Mouse (Mus musculus): Measurements from ENCODE around the gene Rasgef1b. TPM values are rescaled to one million over a fixed set of nuclear protein-coding genes. Genes with fewer than 3 reads are reported as not detected.

Gene Rasgef1b
- polyA plus RNA-seq, 1 experiment from 2014 or later, result 9.0 TPM

DNA sequence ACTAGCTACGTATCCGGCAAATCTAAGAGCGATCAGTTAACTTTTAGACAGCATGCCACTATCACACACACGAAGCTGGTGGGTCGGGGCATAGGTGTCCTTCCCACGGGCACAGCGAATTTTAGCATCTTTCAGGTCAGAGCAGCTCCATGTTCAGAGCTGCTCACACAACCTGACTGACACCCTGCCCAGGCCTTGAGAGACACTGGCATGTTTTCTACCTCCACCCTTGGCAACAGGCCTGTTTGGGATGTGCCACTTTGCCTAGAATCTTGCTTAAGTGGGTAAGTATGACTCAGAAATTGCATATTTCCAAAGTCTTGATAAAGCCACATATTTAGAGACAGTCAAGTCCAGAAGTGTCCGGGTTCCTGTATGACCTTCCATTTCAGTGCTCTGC lies 296.4 kb downstream of the Rasgef1b start:
- Histone ChIP-seq H3K27ac (replicated peaks) (no peak overlapping the region), H3K27me3 (ENCODE audit: low read depth, poor library complexity, severe bottlenecking) (0 out of 2 replicates have a peak, but pooled peaks cover 7% of the 10 kb centered on the region), H3K4me3 (no peak overlapping the region), H3K36me3 (no peaks in the 10 kb centered on the region), H3K9me3 (replicated peaks) (no peaks in the 10 kb centered on the region), H3K4me1 (no peaks in the 10 kb centered on the region)
- DNase-seq (ENCODE audit: low spot score), result no peak
- WGBS, result 95% methylated on average over 8 of the region's 8 CpGs

- Histone ChIP-seq H3K27ac (replicated peaks) (no peak overlapping the region), H3K9me3 (replicated peaks) (no peaks in the 10 kb centered on the region), H3K4me3 (no peak overlapping the region), H3K27me3 (ENCODE audit: low read depth, poor library complexity, severe bottlenecking) (0 out of 2 replicates have a peak, but pooled peaks cover 6% of the 10 kb centered on the region), H3K4me1 (no peaks in the 10 kb centered on the region), H3K36me3 (no peaks in the 10 kb centered on the region)
- WGBS, result 93% methylated on average over 8 of the region's 8 CpGs
- DNase-seq (ENCODE audit: low spot score), result no peak
Measured at GRCm38 (mm10) chr5:99429273-99429672, 299.6 kb downstream of the Rasgef1b start.

DNA sequence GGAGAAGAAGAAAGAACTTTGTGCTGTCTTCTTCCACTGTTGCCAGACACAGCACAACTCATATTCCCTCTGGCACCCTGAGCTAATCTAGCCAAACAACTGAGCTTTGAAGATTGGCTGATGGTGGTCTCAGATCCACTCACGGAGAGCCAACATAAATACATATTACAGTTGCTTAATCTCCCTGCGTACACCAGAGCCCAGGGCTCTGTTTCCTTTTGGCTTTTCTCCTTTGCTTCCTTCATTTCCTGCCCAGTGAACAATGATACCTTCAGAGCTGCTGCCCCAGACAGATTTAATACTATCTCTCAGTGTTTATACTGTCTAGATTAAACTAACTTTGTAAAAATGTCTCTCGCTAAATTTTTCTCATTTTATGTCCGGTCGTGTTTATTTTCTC lies 300.2 kb downstream of the Rasgef1b start:
- no peak overlapping the region for H3K27ac ChIP-seq (replicated peaks)
- WGBS, result 85% methylated on average over 5 of the region's 5 CpGs
- no peak for DNase-seq (ENCODE audit: low spot score)

DNA sequence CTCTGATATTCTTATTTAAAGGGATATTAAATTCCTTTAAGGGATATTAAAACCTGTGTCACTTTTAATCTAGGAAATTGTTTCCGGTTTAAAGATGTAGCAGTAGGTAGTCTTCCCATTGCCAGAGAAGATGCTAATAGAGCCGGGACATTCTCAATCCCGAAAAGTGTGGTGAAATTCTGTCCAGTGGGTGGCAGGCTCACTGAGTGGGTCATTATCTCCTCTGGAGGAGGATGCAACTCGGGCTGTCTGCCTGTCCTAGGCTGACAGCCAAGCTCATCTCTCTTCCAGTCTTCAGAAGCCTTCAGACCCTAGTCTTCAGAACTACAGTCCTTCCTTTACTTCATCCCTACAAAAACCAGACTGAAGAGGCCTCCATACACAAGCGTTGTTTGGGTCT lies 305.6 kb downstream of the Rasgef1b start:
- peaks cover 15% of the 10 kb centered on the region for H3K27me3 ChIP-seq (ENCODE audit: low read depth, poor library complexity, severe bottlenecking)
- no peaks in the 10 kb centered on the region for H3K9me3 ChIP-seq (replicated peaks)
- H3K27ac ChIP-seq (replicated peaks), result no peak overlapping the region
- no peak for DNase-seq (ENCODE audit: low spot score)
- H3K4me1 ChIP-seq, result no peaks in the 10 kb centered on the region
- no peaks in the 10 kb centered on the region for H3K36me3 ChIP-seq
- no peak overlapping the region for H3K4me3 ChIP-seq
- 79% methylated on average over 5 of the region's 5 CpGs for WGBS

More for the DNA sequence above, 300.2 kb downstream of the Rasgef1b start:
- Histone ChIP-seq H3K4me3 (no peak overlapping the region), H3K9me3 (replicated peaks) (no peaks in the 10 kb centered on the region), H3K27me3 (ENCODE audit: low read depth, poor library complexity, severe bottlenecking) (no peaks in the 10 kb centered on the region), H3K36me3 (no peaks in the 10 kb centered on the region), H3K4me1 (no peaks in the 10 kb centered on the region)

DNA sequence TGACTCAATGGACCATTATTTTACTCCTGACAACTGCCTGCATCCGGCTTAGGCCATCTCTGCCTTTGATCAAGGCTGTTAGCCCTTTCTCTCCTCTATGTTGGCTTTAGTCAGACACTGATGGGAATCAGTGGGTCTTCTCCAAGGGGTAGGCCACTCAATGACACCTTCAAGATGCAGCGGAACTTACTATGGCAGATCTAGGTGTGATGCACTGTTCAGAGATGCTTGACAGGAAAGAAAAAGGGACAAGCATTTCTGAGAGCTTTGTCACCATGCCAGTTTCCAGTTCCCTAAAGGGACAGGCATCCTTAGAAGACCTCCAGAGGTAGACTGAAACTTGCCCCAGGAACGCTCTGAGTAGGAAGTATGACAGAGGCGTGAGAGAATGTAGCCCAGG lies 306.0 kb downstream of the Rasgef1b start:
- no peak overlapping the region for H3K27ac ChIP-seq (replicated peaks)
- no peaks in the 10 kb centered on the region for H3K36me3 ChIP-seq
- no peaks in the 10 kb centered on the region for H3K9me3 ChIP-seq (replicated peaks)
- H3K4me3 ChIP-seq, result no peak overlapping the region
- WGBS, result 94% methylated on average over 4 of the region's 4 CpGs
- DNase-seq (ENCODE audit: low spot score), result no peak
- no peaks in the 10 kb centered on the region for H3K4me1 ChIP-seq
- peaks cover 19% of the 10 kb centered on the region for H3K27me3 ChIP-seq (ENCODE audit: low read depth, poor library complexity, severe bottlenecking)

GRCm38 (mm10) chr5:99422092-99422491 lies 306.8 kb downstream of the Rasgef1b start:
- no peaks in the 10 kb centered on the region for H3K4me1 ChIP-seq
- H3K36me3 ChIP-seq, result no peaks in the 10 kb centered on the region
- no peaks in the 10 kb centered on the region for H3K9me3 ChIP-seq (replicated peaks)
- no peak overlapping the region for H3K27ac ChIP-seq (replicated peaks)
- H3K27me3 ChIP-seq (ENCODE audit: low read depth, poor library complexity, severe bottlenecking), result peaks cover 25% of the 10 kb centered on the region
- no peak overlapping the region for H3K4me3 ChIP-seq
- WGBS, result 94% methylated on average over 6 of the region's 6 CpGs
- no peak for DNase-seq (ENCODE audit: low spot score)

GRCm38 (mm10) chr5:99419872-99420271 lies 309.0 kb downstream of the Rasgef1b start:
- Histone ChIP-seq H3K27ac (replicated peaks) (no peak overlapping the region), H3K4me3 (no peak overlapping the region), H3K27me3 (ENCODE audit: low read depth, poor library complexity, severe bottlenecking) (peaks cover 47% of the 10 kb centered on the region), H3K9me3 (replicated peaks) (no peaks in the 10 kb centered on the region), H3K4me1 (no peaks in the 10 kb centered on the region), H3K36me3 (no peaks in the 10 kb centered on the region)
- no peak for DNase-seq (ENCODE audit: low spot score)
- WGBS, result 80% methylated on average over 2 of the region's 2 CpGs

DNA sequence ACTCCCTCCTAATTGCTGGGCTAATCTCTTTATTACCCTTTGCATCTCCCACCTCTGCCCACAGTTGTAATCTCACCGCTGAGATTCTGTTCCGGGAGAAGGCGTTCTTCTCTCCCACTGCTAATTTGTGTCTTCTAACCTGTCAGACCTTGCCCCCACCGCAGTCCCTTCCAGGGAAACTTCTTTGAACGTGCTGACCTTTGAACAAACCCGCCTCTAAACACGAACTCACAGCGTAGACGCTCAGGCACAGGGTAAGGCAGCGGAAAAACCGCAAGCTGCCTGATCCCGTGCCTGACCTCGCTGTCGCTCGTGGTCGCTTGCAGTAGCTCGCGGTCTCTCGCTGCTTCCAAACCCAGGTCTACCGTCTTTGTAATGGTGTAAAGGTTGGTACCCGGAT lies 312.0 kb downstream of the Rasgef1b start:
- peaks cover 63% of the 10 kb centered on the region for H3K27me3 ChIP-seq (ENCODE audit: low read depth, poor library complexity, severe bottlenecking)
- no peak for DNase-seq (ENCODE audit: low spot score)
- no peak overlapping the region for H3K27ac ChIP-seq (replicated peaks)
- 90% methylated on average over 21 of the region's 21 CpGs for WGBS
- H3K36me3 ChIP-seq, result no peaks in the 10 kb centered on the region
- H3K4me3 ChIP-seq, result no peak overlapping the region
- no peaks in the 10 kb centered on the region for H3K9me3 ChIP-seq (replicated peaks)
- no peaks in the 10 kb centered on the region for H3K4me1 ChIP-seq

DNA sequence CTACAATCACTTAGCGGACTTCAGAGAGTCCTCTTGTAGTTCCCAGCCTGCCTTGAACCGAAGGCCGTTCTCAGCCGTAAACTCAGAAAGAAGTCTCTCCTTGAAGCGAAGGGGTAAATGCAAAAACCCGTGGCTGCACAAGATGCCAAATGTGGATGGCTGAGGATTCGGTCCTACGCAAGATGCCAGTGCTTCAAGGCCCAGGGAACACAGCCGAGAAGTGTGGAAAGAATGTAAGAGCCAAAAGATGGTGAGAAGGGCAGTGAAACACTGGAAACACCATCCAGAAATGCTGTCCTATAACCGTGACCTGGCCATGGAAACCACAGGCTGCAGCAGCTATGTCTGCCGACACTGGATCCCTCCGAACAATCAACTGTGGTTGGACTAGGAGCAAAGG lies 313.2 kb downstream of the Rasgef1b start:
- WGBS, result 92% methylated on average over 12 of the region's 12 CpGs
- H3K36me3 ChIP-seq, result no peaks in the 10 kb centered on the region
- H3K4me3 ChIP-seq, result no peak overlapping the region
- H3K27ac ChIP-seq (replicated peaks), result no peak overlapping the region
- DNase-seq (ENCODE audit: low spot score), result no peak
- peaks cover 64% of the 10 kb centered on the region for H3K27me3 ChIP-seq (ENCODE audit: low read depth, poor library complexity, severe bottlenecking)
- H3K4me1 ChIP-seq, result no peaks in the 10 kb centered on the region
- no peaks in the 10 kb centered on the region for H3K9me3 ChIP-seq (replicated peaks)

GRCm38 (mm10) chr5:99415049-99415448 lies 313.8 kb downstream of the Rasgef1b start:
- no peak for DNase-seq (ENCODE audit: low spot score)
- Histone ChIP-seq H3K4me3 (no peak overlapping the region), H3K27ac (replicated peaks) (no peak overlapping the region), H3K36me3 (no peaks in the 10 kb centered on the region), H3K9me3 (replicated peaks) (no peaks in the 10 kb centered on the region), H3K27me3 (ENCODE audit: low read depth, poor library complexity, severe bottlenecking) (peaks cover 69% of the 10 kb centered on the region), H3K4me1 (no peaks in the 10 kb centered on the region)
- WGBS, result 92% methylated on average over 2 of the region's 2 CpGs

DNA sequence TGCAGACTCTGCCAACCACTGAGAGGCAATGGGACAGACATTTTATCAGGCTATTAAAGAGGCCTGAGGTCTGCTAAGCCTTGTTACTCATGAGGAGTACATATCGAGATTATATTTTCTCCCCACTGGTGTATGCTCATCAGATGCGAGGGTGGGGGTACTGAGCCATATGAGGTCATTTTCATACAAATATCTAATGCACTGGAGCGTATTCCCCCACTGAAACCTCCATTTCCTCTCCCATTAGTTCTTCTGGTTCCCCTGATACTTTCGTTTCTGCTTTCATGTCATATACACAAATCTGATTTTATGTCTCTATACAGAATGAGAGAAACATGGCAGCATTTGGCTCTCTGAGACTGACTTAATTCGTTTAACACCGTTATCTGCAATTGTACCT lies 314.6 kb downstream of the Rasgef1b start:
- H3K27ac ChIP-seq (replicated peaks), result no peak overlapping the region
- H3K27me3 ChIP-seq (ENCODE audit: low read depth, poor library complexity, severe bottlenecking), result peaks cover 75% of the 10 kb centered on the region
- H3K4me3 ChIP-seq, result no peak overlapping the region
- no peaks in the 10 kb centered on the region for H3K9me3 ChIP-seq (replicated peaks)
- 92% methylated on average over 6 of the region's 6 CpGs for WGBS
- H3K36me3 ChIP-seq, result no peaks in the 10 kb centered on the region
- DNase-seq (ENCODE audit: low spot score), result no peak
- H3K4me1 ChIP-seq, result no peaks in the 10 kb centered on the region

DNA sequence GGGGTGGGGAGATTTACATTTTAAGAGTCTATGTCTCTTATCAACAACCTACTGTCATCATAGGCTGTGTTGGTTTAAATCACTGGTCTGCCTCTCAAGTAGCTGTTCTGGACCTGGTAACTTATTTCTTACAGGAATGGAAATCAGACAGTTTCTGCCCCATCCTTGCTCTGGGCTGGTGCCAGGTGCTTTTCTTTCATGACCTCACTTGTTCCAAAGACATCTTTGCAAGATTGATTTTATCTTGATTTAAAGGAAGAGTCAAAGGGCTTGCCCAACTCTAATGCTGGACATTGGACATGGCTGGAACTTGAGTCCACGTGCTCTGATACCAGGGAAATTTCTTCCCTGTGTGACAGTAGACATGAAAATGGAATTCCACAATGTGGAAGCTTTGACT lies 315.0 kb downstream of the Rasgef1b start:
- no peak for DNase-seq (ENCODE audit: low spot score)
- Histone ChIP-seq H3K9me3 (replicated peaks) (no peaks in the 10 kb centered on the region), H3K27ac (replicated peaks) (no peak overlapping the region), H3K36me3 (no peaks in the 10 kb centered on the region), H3K4me1 (no peaks in the 10 kb centered on the region), H3K27me3 (ENCODE audit: low read depth, poor library complexity, severe bottlenecking) (peaks cover 75% of the 10 kb centered on the region), H3K4me3 (no peak overlapping the region)
- WGBS, result 86% methylated on average over 1 of the region's 1 CpGs

DNA sequence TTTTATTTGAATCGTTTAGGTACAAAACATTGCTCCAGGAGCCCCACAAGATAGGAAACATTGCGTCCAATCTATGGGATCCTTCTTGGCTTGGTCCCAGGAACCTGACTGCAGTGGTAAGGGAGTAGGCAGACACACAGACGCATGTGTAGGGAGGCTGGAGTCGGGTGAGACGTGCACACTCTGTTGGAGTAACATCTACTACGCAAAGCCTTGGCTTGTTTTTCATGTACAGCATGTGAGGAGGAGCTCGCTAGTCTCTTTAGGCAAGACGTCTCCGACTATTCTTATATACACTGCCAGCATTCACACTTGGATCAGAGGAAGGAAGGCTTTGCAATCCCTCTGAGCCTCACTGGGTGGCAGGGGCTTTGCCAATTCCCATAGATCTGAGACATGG lies 315.5 kb downstream of the Rasgef1b start:
- no peaks in the 10 kb centered on the region for H3K4me1 ChIP-seq
- no peaks in the 10 kb centered on the region for H3K9me3 ChIP-seq (replicated peaks)
- DNase-seq (ENCODE audit: low spot score), result no peak
- H3K27me3 ChIP-seq (ENCODE audit: low read depth, poor library complexity, severe bottlenecking), result peaks cover 75% of the 10 kb centered on the region
- no peaks in the 10 kb centered on the region for H3K36me3 ChIP-seq
- 90% methylated on average over 9 of the region's 9 CpGs for WGBS
- H3K27ac ChIP-seq (replicated peaks), result no peak overlapping the region
- H3K4me3 ChIP-seq, result no peak overlapping the region
